Mouse (Mus musculus) adrenal gland, postnatal 10 days (tissue): ENCODE measurements around the gene 2300003K06Rik. TPM values are rescaled to one million over a fixed set of nuclear protein-coding genes. Genes with fewer than 3 reads are reported as not detected.
"Not testable (repeated sequence)": the region's sequence is repeated elsewhere in the genome, so short reads cannot be mapped to it uniquely, and the experiment has no call there.

Experiments
- DNase-seq: peaks from one replicate; pipeline ENCODE4 v3.0.0; 2021; ENCODE audit warnings: mixed read lengths
- long read RNA-seq, 2 experiments: library from polyadenylated mRNA; stranded (forward); transcript quantifications; one replicate each; pipeline ENCODE4 v2.0.0; 2021
- total RNA-seq, 2 experiments: library from RNA; stranded (reverse); gene quantifications; 2 replicates each; pipeline ENCODE4 v1.2.3; 2021

The 2300003K06Rik gene
- total RNA-seq, result not detected
- long read RNA-seq, experiment 1, result 0 reads
- long read RNA-seq, experiment 2, result 0 reads

- no peak for DNase-seq
Observed at GRCm38 (mm10) chr11:99837966-99838365, at the start of gene 2300003K06Rik. Gene 2300003K06Rik (minus strand): TSS chr11:99838066.

- DNase-seq, result not testable (repeated sequence)
Observed at GRCm38 (mm10) chr11:99878887-99879286, 41.0 kb upstream of the 2300003K06Rik start, which contains the start of gene Gm11567. Gene Gm11567 (plus strand): TSS chr11:99879187.

- DNase-seq, result not testable (repeated sequence)
Observed at GRCm38 (mm10) chr11:99873089-99873488, 35.2 kb upstream of the 2300003K06Rik start, which contains the start of gene Krtap9-1. Gene Krtap9-1 (plus strand): TSS chr11:99873389.

GRCm38 (mm10) chr11:99864176-99864575 lies 26.3 kb upstream of the 2300003K06Rik start, which contains the start of gene Gm11559:
Gene Gm11559 (plus strand): TSS chr11:99864476.
- not testable (repeated sequence) for DNase-seq

GRCm38 (mm10) chr11:99858761-99859160 lies 20.9 kb upstream of the 2300003K06Rik start:
- no peak for DNase-seq

- DNase-seq, result no peak
Observed at GRCm38 (mm10) chr11:99857617-99858016, 19.8 kb upstream of the 2300003K06Rik start, which contains the start of gene Gm11568. Gene Gm11568 (plus strand): TSS chr11:99857917.

GRCm38 (mm10) chr11:99854121-99854520 lies 16.3 kb upstream of the 2300003K06Rik start:
- peak; percentile 2 for DNase-seq

- DNase-seq, result no peak
Observed at GRCm38 (mm10) chr11:99851508-99851907, 13.6 kb upstream of the 2300003K06Rik start, which contains the start of gene Krtap4-16. Gene Krtap4-16 (minus strand): TSS chr11:99851608.

GRCm38 (mm10) chr11:99846746-99847145 lies 8.9 kb upstream of the 2300003K06Rik start:
- no peak for DNase-seq

GRCm38 (mm10) chr11:99842185-99842584 lies 4.3 kb upstream of the 2300003K06Rik start:
- no peak for DNase-seq

- not testable (repeated sequence) for DNase-seq
Observed at GRCm38 (mm10) chr11:99815566-99815965, 22.3 kb downstream of the 2300003K06Rik start, which contains the start of gene Gm11564. Gene Gm11564 (minus strand): TSS chr11:99815666.

GRCm38 (mm10) chr11:99809792-99810191 lies 28.1 kb downstream of the 2300003K06Rik start, which contains the start of gene Krtap4-13:
Gene Krtap4-13 (minus strand): TSS chr11:99809892.
- DNase-seq, result not testable (repeated sequence)

GRCm38 (mm10) chr11:99804346-99804745 lies 33.5 kb downstream of the 2300003K06Rik start, which contains the start of gene Gm11554:
Gene Gm11554 (minus strand): TSS chr11:99804446.
- not testable (repeated sequence) for DNase-seq

- not testable (repeated sequence) for DNase-seq
Observed at GRCm38 (mm10) chr11:99798832-99799231, 39.0 kb downstream of the 2300003K06Rik start, which contains the start of gene Gm11569. Gene Gm11569 (minus strand): TSS chr11:99798932.

GRCm38 (mm10) chr11:99793367-99793766 lies 44.5 kb downstream of the 2300003K06Rik start, which contains the start of gene Gm11596:
Gene Gm11596 (minus strand): TSS chr11:99793467.
- no peak for DNase-seq

Other genes with a start within 250 kb of the 2300003K06Rik start
- not detected for gene Krtap1-3, start 246.7 kb downstream of the 2300003K06Rik start, total RNA-seq
- gene Krtap9-3, start 240.0 kb downstream of the 2300003K06Rik start, total RNA-seq, result not detected
- gene Gm11938, start 234.8 kb downstream of the 2300003K06Rik start, total RNA-seq, result not detected
- gene Gm11937, start 227.9 kb downstream of the 2300003K06Rik start, total RNA-seq, result not detected
- not detected for gene Krtap2-4, start 223.2 kb downstream of the 2300003K06Rik start, total RNA-seq
- not detected for gene Gm11562, start 217.6 kb downstream of the 2300003K06Rik start, total RNA-seq
- gene Krtap4-1, start 209.8 kb downstream of the 2300003K06Rik start, total RNA-seq, result not detected
- not detected for gene Krtap4-2, start 203.0 kb downstream of the 2300003K06Rik start, total RNA-seq
- not detected for gene Krtap4-7, start 194.0 kb downstream of the 2300003K06Rik start, total RNA-seq
- not detected for gene Gm11555, start 187.8 kb downstream of the 2300003K06Rik start, total RNA-seq
- gene Gm11563, start 179.1 kb downstream of the 2300003K06Rik start, total RNA-seq, result not detected
- not detected for gene Krtap4-6, start 172.1 kb downstream of the 2300003K06Rik start, total RNA-seq
- gene Gm14190, start 147.3 kb downstream of the 2300003K06Rik start, total RNA-seq, result not detected
- gene Gm14180, start 103.8 kb downstream of the 2300003K06Rik start, total RNA-seq, result not detected
- gene Gm11595, start 65.2 kb downstream of the 2300003K06Rik start, total RNA-seq, result not detected
- gene Krtap4-8, start 57.4 kb downstream of the 2300003K06Rik start, total RNA-seq, result not detected
- not detected for gene Krtap4-9, start 52.9 kb downstream of the 2300003K06Rik start, total RNA-seq
- gene Gm11596, start 44.6 kb downstream of the 2300003K06Rik start, total RNA-seq, result not detected
- gene Gm11569, start 39.1 kb downstream of the 2300003K06Rik start, total RNA-seq, result not detected
- gene Gm11554, start 33.6 kb downstream of the 2300003K06Rik start, total RNA-seq, result not detected
- not detected for gene Krtap4-13, start 28.2 kb downstream of the 2300003K06Rik start, total RNA-seq
- not detected for gene Gm11564, start 22.4 kb downstream of the 2300003K06Rik start, total RNA-seq
- not detected for gene Krtap4-16, start 13.5 kb upstream of the 2300003K06Rik start, total RNA-seq
- gene Gm11568, start 19.9 kb upstream of the 2300003K06Rik start, total RNA-seq, result not detected
- not detected for gene Gm11559, start 26.4 kb upstream of the 2300003K06Rik start, total RNA-seq
- gene Krtap9-1, start 35.3 kb upstream of the 2300003K06Rik start, total RNA-seq, result not detected
- not detected for gene Gm11567, start 41.1 kb upstream of the 2300003K06Rik start, total RNA-seq
- gene Krtap31-1, start 69.9 kb upstream of the 2300003K06Rik start, total RNA-seq, result not detected
- not detected for gene Gm11565, start 76.7 kb upstream of the 2300003K06Rik start, total RNA-seq
- gene Krtap31-2, start 98.2 kb upstream of the 2300003K06Rik start, total RNA-seq, result not detected
- gene Krtap9-5, start 110.4 kb upstream of the 2300003K06Rik start, total RNA-seq, result not detected
- not detected for gene Krtap29-1, start 141.0 kb upstream of the 2300003K06Rik start, total RNA-seq
- not detected for gene Krtap16-1, start 148.5 kb upstream of the 2300003K06Rik start, total RNA-seq
- not detected for gene Krtap17-1, start 155.9 kb upstream of the 2300003K06Rik start, total RNA-seq
- gene Krt33a, start 178.1 kb upstream of the 2300003K06Rik start, total RNA-seq, result not detected
- gene Krt33b, start 191.8 kb upstream of the 2300003K06Rik start, total RNA-seq, result not detected
- not detected for gene Krt34, start 203.5 kb upstream of the 2300003K06Rik start, total RNA-seq
- not detected for gene Krt31, start 212.5 kb upstream of the 2300003K06Rik start, total RNA-seq